Mouse (Mus musculus): ENCODE results near the gene Bag6. TPM values are rescaled to one million over a fixed set of nuclear protein-coding genes. Genes with fewer than 3 reads are reported as not detected.

The Bag6 gene
- total and polyA plus RNA-seq, 3 experiments = 26.0 to 152 (median 73.0) TPM

GRCm38 (mm10) chr17:35106522-35106921, 28.5 kb upstream of the Bag6 start:
- no peaks in the 10 kb centered on the region for H3K27me3 ChIP-seq (replicated peaks)
- DNase-seq (ENCODE audit: extremely low read depth) = no peak
- H3K9me3 ChIP-seq (replicated peaks; ENCODE audit: low read length) = no peaks in the 10 kb centered on the region
- peaks cover 18 to 35% of the 10 kb centered on the region in 2 experiments for H3K36me3 ChIP-seq (replicated peaks in 1 of 2; ENCODE audit: control insufficient read depth in 1 of 2, insufficient read depth in 1 of 2, low read length in 1 of 2)
- H3K4me1 ChIP-seq (ENCODE audit: control insufficient read depth in 1 of 2, insufficient read depth in 2 of 2) = peaks cover 0 to 4% of the 10 kb centered on the region in 2 experiments; a peak in 1 of 4 replicates
- no peak overlapping the region for H3K4me2 ChIP-seq (ENCODE audit: insufficient read depth, low read depth, poor library complexity, severe bottlenecking)
- no peaks in the 10 kb centered on the region for H3K79me2 ChIP-seq (replicated peaks; ENCODE audit: control insufficient read depth, extremely low read depth, insufficient read depth, poor library complexity, severe bottlenecking)
- no peak overlapping the region for H3K9ac ChIP-seq (ENCODE audit: insufficient read depth, low read depth)
- no peak for TF ChIP-seq IRF4 (IDR thresholded peaks at IDR 0.05; ENCODE audit: low read depth, low read length)
- TF ChIP-seq E2F4 (IDR thresholded peaks at IDR 0.05; ENCODE audit: insufficient replicate concordance, low read depth, low read length) = no peak
- TF ChIP-seq CTCF (conservative IDR thresholded peaks at IDR 0.05 in 1 of 2, IDR thresholded peaks at IDR 0.05 in 1 of 2; ENCODE audit: low read depth in 2 of 2, low read length in 2 of 2) = peak in 1 of 2 experiments; percentile 27; a peak in 1 of 4 replicates
- TF ChIP-seq RAD21 (IDR thresholded peaks at IDR 0.05; ENCODE audit: low read depth, low read length) = peak; percentile 10
- in situ Hi-C loops (cut with MboI; ENCODE audit: low pct_ligation_motif_present, low pct_unique_long_range_greater_than_20kb, low sequenced_read_pairs) (no loop called here), dilution Hi-C loops (cut with MboI; ENCODE audit: extremely low pct_ligation_motif_present, extremely low pct_unique_long_range_greater_than_20kb, low sequenced_read_pairs) (no loop called here)
- H3K4me3 ChIP-seq (replicated peaks in 1 of 3; ENCODE audit: low read depth in 2 of 3, low read length in 2 of 3, poor library complexity in 1 of 3) = no peak overlapping the region
- H3K27ac ChIP-seq (ENCODE audit: insufficient read depth, low read depth) = no peak overlapping the region

GRCm38 (mm10) chr17:35108097-35108496, 26.9 kb upstream of the Bag6 start, which contains the start of gene Ly6g5c:
Ly6g5c (plus strand) TSS chr17:35108279.
- Histone ChIP-seq H3K27ac (ENCODE audit: insufficient read depth, low read depth) (no peak within 1 kb of the TSS), H3K79me2 (replicated peaks; ENCODE audit: control insufficient read depth, extremely low read depth, insufficient read depth, poor library complexity, severe bottlenecking) (no peaks in the 10 kb centered on the region), H3K36me3 (replicated peaks in 1 of 2; ENCODE audit: control insufficient read depth in 1 of 2, insufficient read depth in 1 of 2, low read length in 1 of 2) (peaks cover 7 to 23% of the 10 kb centered on the region in 2 experiments), H3K4me3 (replicated peaks in 1 of 3; ENCODE audit: low read depth in 2 of 3, low read length in 2 of 3, poor library complexity in 1 of 3) (no peak within 1 kb of the TSS), H3K4me1 (ENCODE audit: control insufficient read depth in 1 of 2, insufficient read depth in 2 of 2) (peaks cover 0 to 3% of the 10 kb centered on the region in 2 experiments; a peak in 1 of 4 replicates), H3K9me3 (replicated peaks; ENCODE audit: low read length) (no peaks in the 10 kb centered on the region), H3K27me3 (replicated peaks) (no peaks in the 10 kb centered on the region), H3K4me2 (ENCODE audit: insufficient read depth, low read depth, poor library complexity, severe bottlenecking) (no peak within 1 kb of the TSS), H3K9ac (ENCODE audit: insufficient read depth, low read depth) (no peak within 1 kb of the TSS)
- in situ Hi-C loops (cut with MboI; ENCODE audit: low pct_ligation_motif_present, low pct_unique_long_range_greater_than_20kb, low sequenced_read_pairs) = no loop called here
- DNase-seq (ENCODE audit: extremely low read depth) = no peak
- dilution Hi-C loops (cut with MboI; ENCODE audit: extremely low pct_ligation_motif_present, extremely low pct_unique_long_range_greater_than_20kb, low sequenced_read_pairs) = no loop called here
- TF ChIP-seq KAT2A (IDR thresholded peaks at IDR 0.05; ENCODE audit: insufficient replicate concordance, low read length) (no peak), NRF1 (IDR thresholded peaks at IDR 0.05; ENCODE audit: low read depth, low read length) (no peak), ZMIZ1 (IDR thresholded peaks at IDR 0.05; ENCODE audit: low read depth, low read length) (no peak), TCF12 (IDR thresholded peaks at IDR 0.05; ENCODE audit: low read depth, low read length) (no peak), MEF2A (IDR thresholded peaks at IDR 0.05; ENCODE audit: borderline replicate concordance, low read depth, low read length) (no peak), MAFK (IDR thresholded peaks at IDR 0.05; ENCODE audit: insufficient replicate concordance, low read length) (no peak), RAD21 (IDR thresholded peaks at IDR 0.05; ENCODE audit: low read depth, low read length) (no peak), UBTF (IDR thresholded peaks at IDR 0.05; ENCODE audit: low read depth, low read length) (no peak), IRF4 (IDR thresholded peaks at IDR 0.05; ENCODE audit: low read depth, low read length) (no peak), CTCF (conservative IDR thresholded peaks at IDR 0.05 in 1 of 2, IDR thresholded peaks at IDR 0.05 in 1 of 2; ENCODE audit: low read depth in 2 of 2, low read length in 2 of 2) (no peak), JUN (IDR thresholded peaks at IDR 0.05; ENCODE audit: insufficient read depth, low read depth, low read length) (no peak), E2F4 (IDR thresholded peaks at IDR 0.05; ENCODE audit: insufficient replicate concordance, low read depth, low read length) (no peak), SIN3A (IDR thresholded peaks at IDR 0.05; ENCODE audit: low read length) (no peak), RCOR1 (conservative IDR thresholded peaks at IDR 0.05; ENCODE audit: low read depth, low read length) (no peak), NELFE (IDR thresholded peaks at IDR 0.05; ENCODE audit: low read depth, low read length) (no peak)
